Mouse (Mus musculus): Measurements from ENCODE around the gene Hspb9. TPM values are rescaled to one million over a fixed set of nuclear protein-coding genes. Genes with fewer than 3 reads are reported as not detected.

Hspb9 gene
- total RNA-seq, 4 experiments from 2014 or later: 0.59 TPM; not detected in 3

- DNase-seq: no peak
Observed at GRCm38 (mm10) chr11:100730477-100731205, 17.0 kb downstream of the Hspb9 start.

DNA sequence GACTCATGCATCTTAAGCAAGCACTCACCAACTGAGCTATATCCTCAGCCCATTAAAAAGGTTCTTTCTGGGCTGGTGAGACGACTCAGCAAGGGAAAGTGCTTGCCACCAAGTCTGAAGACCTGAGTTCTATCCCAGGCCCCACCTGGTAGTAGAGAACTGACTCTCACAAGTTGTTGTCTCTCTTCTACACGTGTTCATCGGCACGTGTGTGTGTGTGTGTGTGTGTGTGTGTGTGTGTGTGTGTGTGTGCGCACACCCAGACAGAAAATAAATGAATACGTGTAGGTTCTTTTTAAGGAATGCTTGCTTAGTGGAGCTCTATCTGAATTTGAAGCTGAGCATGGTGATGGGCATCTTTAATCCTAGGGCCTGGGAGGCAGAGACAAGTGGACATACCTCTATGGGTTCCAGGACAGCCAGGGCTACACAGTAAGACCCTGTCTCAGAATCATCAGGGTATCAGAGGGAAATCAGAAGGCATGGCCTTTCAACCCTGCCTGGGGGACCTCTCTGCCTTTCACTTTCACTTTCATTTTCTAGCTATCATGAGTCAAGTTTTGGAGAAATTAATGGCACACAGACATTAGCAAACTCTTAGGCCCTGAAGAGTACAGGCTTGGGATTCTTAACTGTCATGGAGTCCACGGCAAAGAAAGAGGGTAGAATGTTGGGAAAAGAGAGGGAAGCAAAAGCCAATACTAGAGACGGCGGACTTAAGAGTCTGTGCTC is 21.6 kb downstream of the Hspb9 start:
- DNase-seq: no peak

GRCm38 (mm10) chr11:100735954-100736745 is 22.5 kb downstream of the Hspb9 start:
- DNase-seq: no peak

DNA sequence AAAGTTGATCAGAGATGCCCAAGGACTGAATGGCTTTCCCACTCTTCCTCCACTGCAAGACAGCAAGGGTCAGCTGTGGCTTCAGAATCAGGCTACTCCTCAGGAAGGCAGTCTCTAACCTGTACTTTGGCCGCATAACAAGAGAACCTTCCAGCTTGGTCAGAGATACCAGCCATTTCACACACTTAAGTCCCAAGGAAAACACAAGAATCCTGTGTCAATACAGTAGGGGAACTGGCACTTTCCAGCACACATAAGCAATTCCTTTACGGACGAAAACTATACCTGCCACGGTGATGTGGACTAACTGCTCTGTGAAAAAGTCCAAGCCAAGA is 23.1 kb downstream of the Hspb9 start:
- DNase-seq: no peak

DNA sequence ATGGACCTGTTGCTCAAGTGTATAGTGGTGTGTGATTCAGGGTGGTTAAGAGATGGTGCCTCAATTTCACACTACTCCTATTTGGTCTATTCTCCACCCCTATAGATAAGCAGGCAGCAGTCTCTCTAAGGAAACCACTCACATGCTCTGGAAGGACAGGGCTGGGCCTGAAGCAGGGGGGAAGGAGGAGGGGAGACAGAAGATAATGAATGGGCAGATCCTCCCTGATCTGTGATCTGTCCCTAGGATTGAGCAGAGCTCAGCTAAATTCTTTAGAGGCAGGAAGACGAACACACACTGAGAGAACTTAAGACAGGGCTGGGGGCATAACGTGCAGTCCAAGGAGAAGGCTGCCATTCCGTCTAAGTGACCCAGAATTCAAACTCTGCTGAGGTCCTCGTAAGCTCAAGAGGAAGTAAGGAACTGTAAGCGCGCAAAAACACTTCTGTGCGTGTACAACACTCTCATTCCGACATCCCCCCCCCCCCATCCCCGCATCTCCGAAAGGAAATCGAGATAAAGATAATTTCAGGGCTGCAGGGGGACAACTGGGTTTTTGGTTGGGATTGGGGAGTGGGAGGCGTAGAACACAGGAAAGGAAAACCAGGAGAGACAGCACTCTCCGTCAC is 23.6 kb downstream of the Hspb9 start:
- DNase-seq: no peak

- peak; percentile 99 for DNase-seq
Observed at GRCm38 (mm10) chr11:100738066-100738604, 24.5 kb downstream of the Hspb9 start, which contains the start of gene Rab5c. Rab5c (minus strand) TSS chr11:100738215.

GRCm38 (mm10) chr11:100738749-100739148 is 25.1 kb downstream of the Hspb9 start:
- no peak for DNase-seq

DNA sequence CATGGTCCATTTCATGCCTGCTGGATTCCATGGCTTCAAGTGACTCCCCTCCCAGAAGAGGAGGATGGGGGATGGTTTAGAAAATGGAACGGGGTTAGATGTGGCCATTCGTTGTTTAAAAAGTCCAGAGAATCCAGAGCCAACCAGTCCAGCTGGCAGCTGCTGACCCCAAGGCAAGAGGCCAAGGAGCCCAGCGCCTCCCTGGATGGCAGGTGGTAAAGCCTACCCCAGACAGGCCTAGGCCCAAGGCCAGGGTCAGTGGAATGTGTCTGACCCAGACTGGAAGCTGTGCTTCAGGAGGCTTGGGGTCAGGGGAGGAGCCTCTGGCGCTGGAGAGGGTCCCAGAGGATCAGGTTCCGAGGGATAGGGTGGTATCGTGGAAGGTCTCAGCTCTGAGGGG is 27.7 kb downstream of the Hspb9 start:
- no peak for DNase-seq

GRCm38 (mm10) chr11:100745085-100745484 is 31.4 kb downstream of the Hspb9 start:
- no peak for DNase-seq

- no peak for DNase-seq
Observed at GRCm38 (mm10) chr11:100746546-100746945, 32.9 kb downstream of the Hspb9 start.

GRCm38 (mm10) chr11:100747114-100747513 is 33.5 kb downstream of the Hspb9 start:
- no peak for DNase-seq

GRCm38 (mm10) chr11:100748620-100749019 is 35.0 kb downstream of the Hspb9 start:
- DNase-seq: no peak

DNA sequence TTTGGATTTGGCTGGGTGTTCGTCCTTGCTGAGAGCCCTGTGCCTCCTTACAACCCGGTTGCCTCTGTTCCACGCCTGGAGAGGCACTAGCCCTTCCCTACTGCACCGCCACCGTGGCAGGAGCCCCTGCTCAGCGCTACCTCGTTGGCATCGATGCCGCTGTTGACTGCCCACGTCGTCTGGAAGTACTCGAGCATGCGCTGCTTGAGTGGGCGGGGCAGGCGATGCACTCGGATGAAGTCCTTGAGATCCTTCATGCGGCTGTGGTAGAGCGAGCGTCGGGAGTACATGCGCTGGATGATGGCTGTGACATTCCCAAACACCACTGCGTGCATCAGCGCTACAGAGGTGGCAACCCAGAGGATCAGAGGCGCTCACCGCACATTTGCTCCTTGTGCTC is 35.8 kb downstream of the Hspb9 start:
- DNase-seq: no peak

DNA sequence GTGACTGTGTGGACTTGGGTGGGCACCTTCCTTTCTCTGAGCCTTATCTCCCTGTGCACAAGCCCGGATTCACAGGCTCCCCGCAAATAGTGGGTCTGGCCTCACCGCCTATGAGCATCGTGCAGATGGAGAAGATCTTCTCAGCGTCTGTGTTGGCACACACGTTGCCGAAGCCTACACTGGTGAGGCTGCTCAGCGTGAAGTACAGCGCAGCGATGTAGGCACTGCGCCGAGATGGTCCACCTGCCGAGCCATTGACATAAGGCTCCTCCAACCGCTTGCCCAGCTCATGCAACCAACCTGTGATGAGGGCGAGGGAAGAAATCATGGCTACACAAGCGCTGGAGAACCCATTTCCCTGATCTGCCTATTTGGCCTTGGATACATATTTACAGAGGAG is 36.5 kb downstream of the Hspb9 start:
- no peak for DNase-seq

GRCm38 (mm10) chr11:100752294-100752693 is 38.6 kb downstream of the Hspb9 start:
- DNase-seq: no peak

DNA sequence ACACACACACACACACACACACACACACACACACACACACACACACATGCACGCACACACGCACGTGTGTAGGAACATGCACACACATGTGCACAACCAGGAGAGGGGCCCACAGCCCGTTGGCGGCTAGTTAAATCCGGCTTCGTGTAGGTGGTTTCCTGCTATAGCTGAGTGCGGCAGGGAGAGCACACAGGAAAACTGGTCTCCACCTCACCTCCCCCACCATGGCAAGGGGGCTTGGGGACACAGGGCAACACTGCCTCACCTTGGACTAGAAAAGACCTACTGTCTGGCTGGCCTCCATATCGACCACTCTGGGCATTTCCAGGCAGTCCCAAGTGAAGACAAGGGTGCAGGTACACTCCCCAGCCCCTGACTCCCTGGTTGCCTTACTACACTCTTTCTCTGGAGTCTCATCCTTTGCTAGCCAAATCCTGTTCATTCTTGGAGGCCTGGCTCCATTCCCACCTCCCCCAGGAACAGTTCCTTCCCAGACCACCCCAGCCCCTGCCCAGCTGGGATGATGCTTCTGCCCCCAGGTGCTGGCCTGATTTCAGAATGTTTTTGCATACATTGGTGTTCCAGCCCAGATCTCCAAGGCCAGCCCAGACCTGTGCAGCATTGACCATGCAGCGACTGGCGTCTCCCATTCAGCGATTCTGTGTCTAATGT is 40.5 kb downstream of the Hspb9 start:
- DNase-seq: no peak

- no peak for DNase-seq
Observed at GRCm38 (mm10) chr11:100754693-100755057, 41.0 kb downstream of the Hspb9 start.

- no peak for DNase-seq
Observed at GRCm38 (mm10) chr11:100756476-100756875, 42.8 kb downstream of the Hspb9 start.

- no peak for DNase-seq
Observed at GRCm38 (mm10) chr11:100757566-100757965, 43.9 kb downstream of the Hspb9 start.

- no peak for DNase-seq
Observed at GRCm38 (mm10) chr11:100758707-100759610, 45.3 kb downstream of the Hspb9 start.

All from adrenal gland, adult 8-10 months (tissue).